Mouse (Mus musculus) liver, adult 2 months (tissue): ENCODE measurements around the gene Gm11939. TPM values are rescaled to one million over a fixed set of nuclear protein-coding genes. Genes with fewer than 3 reads are reported as not detected.

Experiments used
- DNase-seq: peaks from one replicate; pipeline ENCODE4 v3.0.0-alpha.2; 2011; ENCODE audit warnings: low read depth, low spot score; ENCODE audit errors: extremely low read depth
- H3K27ac ChIP-seq: fragments of 200-500 bp; replicated peaks from 2 replicates; pipeline ENCODE4 v1.5.1; 2012; ENCODE audit warnings: low read depth, mild to moderate bottlenecking, control low read depth, inconsistent platforms, low read length; ENCODE audit not compliant: insufficient read depth
- H3K27me3 ChIP-seq: fragments of 200-500 bp; 2 replicates; pipeline ENCODE4 v1.6.1; 2012; ENCODE audit warnings: mild to moderate bottlenecking, moderate library complexity, low read length, inconsistent platforms; ENCODE audit not compliant: control insufficient read depth, insufficient read depth
- H3K36me3 ChIP-seq: fragments of 200-500 bp; 2 replicates; pipeline ENCODE4 v1.6.1; 2012; ENCODE audit warnings: low read length, inconsistent platforms; ENCODE audit not compliant: control insufficient read depth, insufficient read depth
- H3K4me1 ChIP-seq: fragments of 200-500 bp; 2 replicates; pipeline ENCODE4 v1.6.1; 2011; ENCODE audit warnings: low read length; ENCODE audit not compliant: control insufficient read depth, insufficient read depth
- H3K4me3 ChIP-seq: fragments of 200-500 bp; 2 replicates; pipeline ENCODE4 v1.5.1; 2011; ENCODE audit warnings: low read depth, mild to moderate bottlenecking, control low read depth, low read length, moderate library complexity; ENCODE audit not compliant: insufficient read depth
- H3K79me2 ChIP-seq: fragments of 200-500 bp; 2 replicates; pipeline ENCODE4 v1.6.1; 2012; ENCODE audit warnings: inconsistent platforms, mild to moderate bottlenecking, low read length, moderate library complexity; ENCODE audit not compliant: control insufficient read depth, insufficient read depth
- H3K9ac ChIP-seq: fragments of 200-500 bp; 2 replicates; pipeline ENCODE4 v1.6.1; 2012; ENCODE audit warnings: low read depth, mild to moderate bottlenecking, control low read depth, inconsistent platforms, low read length
- CTCF ChIP-seq: fragments of 200-500 bp; IDR thresholded peaks from 2 replicates; pipeline ENCODE4 v1.5.1; 2011; ENCODE audit warnings: low read depth, low read length, control low read depth
- POLR2A ChIP-seq: fragments of 200-500 bp; IDR thresholded peaks from 2 replicates; pipeline ENCODE4 v1.6.1; 2011; ENCODE audit warnings: low read length, control low read depth; ENCODE audit not compliant: insufficient read depth; ENCODE audit errors: extremely low read depth
- whole genome bisulfite sequencing: fragments of 180-500 bp; shearing (Covaris S2); methylation state at CpG from one replicate; pipeline ENCODE4 v1.1.7; 2018; 5-methylcytosine and 5-hydroxymethylcytosine counted together
- polyA plus RNA-seq: library from polyadenylated mRNA; depleted of rRNA; stranded (reverse); fragments of >200 nt; gene quantifications from 2 replicates; pipeline ENCODE4 v1.2.3, GENCODE M21; 2012
- total RNA-seq: library from RNA; depleted of rRNA; stranded (reverse); fragments of >200 nt; gene quantifications from 2 replicates; pipeline ENCODE4 v1.2.3, GENCODE M21; 2014

The Gm11939 gene
- total and polyA plus RNA-seq, 2 experiments: not detected

GRCm38 (mm10) chr11:99562580-99562979 is 3.3 kb upstream of the Gm11939 start:
- TF ChIP-seq POLR2A (no peak), CTCF (no peak)
- Histone ChIP-seq H3K79me2 (no peaks in the 10 kb centered on the region), H3K36me3 (no peaks in the 10 kb centered on the region), H3K4me3 (no peak overlapping the region), H3K4me1 (no peaks in the 10 kb centered on the region), H3K27ac (no peak overlapping the region), H3K9ac (no peak overlapping the region), H3K27me3 (peaks cover 6% of the 10 kb centered on the region; the same call in 1 of the 2 replicates)
- no peak for DNase-seq
- WGBS: 80% methylated on average over 6 of the region's 6 CpGs

GRCm38 (mm10) chr11:99557976-99558745 is 1.1 kb downstream of the Gm11939 start:
- WGBS: 77% methylated on average over 3 of the region's 3 CpGs
- TF ChIP-seq CTCF (no peak), POLR2A (no peak)
- no peak overlapping the region for H3K9ac ChIP-seq
- DNase-seq: no peak
- peaks cover 2% of the 10 kb centered on the region; the same call in 1 of the 2 replicates for H3K27me3 ChIP-seq
- H3K79me2 ChIP-seq: no peaks in the 10 kb centered on the region
- H3K27ac ChIP-seq: no peak overlapping the region
- no peak overlapping the region for H3K4me3 ChIP-seq
- H3K36me3 ChIP-seq: no peaks in the 10 kb centered on the region
- no peaks in the 10 kb centered on the region for H3K4me1 ChIP-seq

GRCm38 (mm10) chr11:99556753-99557152 is 2.5 kb downstream of the Gm11939 start, which contains the start of gene Krtap3-2:
Krtap3-2 (minus strand) TSS chr11:99556853.
- H3K4me3 ChIP-seq: no peak within 1 kb of the TSS
- TF ChIP-seq CTCF (no peak), POLR2A (no peak)
- no peaks in the 10 kb centered on the region for H3K4me1 ChIP-seq
- no peaks in the 10 kb centered on the region for H3K79me2 ChIP-seq
- H3K9ac ChIP-seq: no peak within 1 kb of the TSS
- H3K36me3 ChIP-seq: no peaks in the 10 kb centered on the region
- WGBS: 84% methylated on average over 2 of the region's 2 CpGs
- H3K27ac ChIP-seq: no peak within 1 kb of the TSS
- DNase-seq: no peak
- peaks cover 2% of the 10 kb centered on the region; the same call in 1 of the 2 replicates for H3K27me3 ChIP-seq

- Histone ChIP-seq H3K79me2 (no peaks in the 10 kb centered on the region), H3K9ac (no peak overlapping the region), H3K4me3 (no peak overlapping the region), H3K36me3 (no peaks in the 10 kb centered on the region), H3K27me3 (no peaks in the 10 kb centered on the region), H3K27ac (no peak overlapping the region), H3K4me1 (no peaks in the 10 kb centered on the region)
- no peak for TF ChIP-seq POLR2A
- no peak for TF ChIP-seq CTCF
- DNase-seq: no peak
- 89% methylated on average over 2 of the region's 2 CpGs for WGBS
These were observed 3.1 kb downstream of the Gm11939 start for GRCm38 (mm10) chr11:99556195-99556594.

- H3K27ac ChIP-seq: no peak within 1 kb of the TSS
- H3K4me1 ChIP-seq: no peaks in the 10 kb centered on the region
- no peak for DNase-seq
- H3K79me2 ChIP-seq: no peaks in the 10 kb centered on the region
- H3K9ac ChIP-seq: no peak within 1 kb of the TSS
- no peaks in the 10 kb centered on the region for H3K36me3 ChIP-seq
- no peaks in the 10 kb centered on the region for H3K27me3 ChIP-seq
- TF ChIP-seq CTCF: no peak
- TF ChIP-seq POLR2A: no peak
- WGBS: 69% methylated on average over 4 of the region's 4 CpGs
- H3K4me3 ChIP-seq: no peak within 1 kb of the TSS
These were observed 8.5 kb downstream of the Gm11939 start, which contains the start of gene Krtap3-3 for GRCm38 (mm10) chr11:99550765-99551164. Krtap3-3 (minus strand) TSS chr11:99550865.

GRCm38 (mm10) chr11:99547892-99548291 is 11.4 kb downstream of the Gm11939 start:
- Histone ChIP-seq H3K9ac (no peak overlapping the region), H3K27ac (no peak overlapping the region), H3K4me3 (no peak overlapping the region), H3K27me3 (0 out of 2 replicates have a peak, but pooled peaks cover under 1% of the 10 kb centered on the region), H3K36me3 (no peaks in the 10 kb centered on the region), H3K79me2 (no peaks in the 10 kb centered on the region), H3K4me1 (no peaks in the 10 kb centered on the region)
- TF ChIP-seq CTCF (no peak), POLR2A (no peak)
- DNase-seq: no peak
